Mouse (Mus musculus) midbrain, embryonic 15.5 days (tissue): ENCODE data around the gene Loxl1. TPM values are rescaled to one million over a fixed set of nuclear protein-coding genes. Genes with fewer than 3 reads are reported as not detected.

Source experiments
- ATAC-seq: fragments of 200-750 bp; cut with Nextera tagmentation; replicated peaks from 2 replicates; pipeline ENCODE4 v1.8.0; 2017; ENCODE audit warnings: moderate TSS enrichment
- H3K27ac ChIP-seq: fragments of 300-500 bp; sonication (generic); 2 replicates; pipeline ENCODE4 v1.5.1; 2015; ENCODE audit warnings: mild to moderate bottlenecking, inconsistent platforms
- H3K27me3 ChIP-seq: fragments of 300-500 bp; sonication (generic); replicated peaks from 2 replicates; pipeline ENCODE4 v1.6.1; 2015; ENCODE audit warnings: inconsistent platforms
- H3K36me3 ChIP-seq: fragments of 300-500 bp; sonication (generic); replicated peaks from 2 replicates; pipeline ENCODE4 v1.6.1; 2015; ENCODE audit warnings: inconsistent platforms
- H3K4me1 ChIP-seq: fragments of 300-500 bp; sonication (generic); 2 replicates; pipeline ENCODE4 v1.6.1; 2015; ENCODE audit warnings: inconsistent platforms
- H3K4me2 ChIP-seq: fragments of 300-500 bp; sonication (generic); 2 replicates; pipeline ENCODE4 v1.6.1; 2015; ENCODE audit warnings: inconsistent platforms, mild to moderate bottlenecking, moderate library complexity
- H3K4me3 ChIP-seq: fragments of 300-500 bp; sonication (generic); 2 replicates; pipeline ENCODE4 v1.5.1; 2015; ENCODE audit warnings: mild to moderate bottlenecking, inconsistent platforms
- H3K9ac ChIP-seq: fragments of 300-500 bp; sonication (generic); 2 replicates; pipeline ENCODE4 v1.6.1; 2015; ENCODE audit warnings: mild to moderate bottlenecking, inconsistent platforms
- H3K9me3 ChIP-seq: fragments of 300-500 bp; sonication (generic); 2 replicates; pipeline ENCODE4 v1.6.1; 2016; ENCODE audit warnings: inconsistent platforms
- WGBS: fragments of 180-500 bp; shearing (Covaris S2); methylation state at CpG from one replicate; pipeline ENCODE4 v1.1.7; 2015; ENCODE audit warnings: mixed read lengths; 5-methylcytosine and 5-hydroxymethylcytosine counted together
- polyA plus RNA-seq: library from polyadenylated mRNA; unstranded; fragments of >200 nt; fragmentation: Nextera tagmentation; extraction: Ambion mirVana; gene quantifications from 2 replicates; pipeline ENCODE4 v1.2.1, GENCODE M21; 2015

The Loxl1 gene
- polyA plus RNA-seq, 1 experiment from 2014 or later: 6.0 TPM

- no peaks in the 10 kb centered on the region for H3K27me3 ChIP-seq
- H3K4me3 ChIP-seq: no peak overlapping the region
- no peak overlapping the region for H3K27ac ChIP-seq
- WGBS: 87% methylated on average over 1 of the region's 1 CpGs
- no peak overlapping the region for H3K9ac ChIP-seq
- H3K4me2 ChIP-seq: no peak overlapping the region
- no peak for ATAC-seq
- H3K9me3 ChIP-seq: no peaks in the 10 kb centered on the region
- H3K36me3 ChIP-seq: no peaks in the 10 kb centered on the region
- no peaks in the 10 kb centered on the region for H3K4me1 ChIP-seq
These were observed 23.9 kb downstream of the Loxl1 start for GRCm38 (mm10) chr9:58289090-58289489.

GRCm38 (mm10) chr9:58283431-58283830, 29.6 kb downstream of the Loxl1 start:
- Histone ChIP-seq H3K4me2 (no peak overlapping the region), H3K9me3 (no peaks in the 10 kb centered on the region), H3K27ac (no peak overlapping the region), H3K4me1 (peaks cover 7% of the 10 kb centered on the region), H3K9ac (no peak overlapping the region), H3K4me3 (no peak overlapping the region), H3K27me3 (no peaks in the 10 kb centered on the region), H3K36me3 (no peaks in the 10 kb centered on the region)
- no peak for ATAC-seq
- 73% methylated on average over 7 of the region's 7 CpGs for WGBS

GRCm38 (mm10) chr9:58281597-58281996, 31.4 kb downstream of the Loxl1 start:
- ATAC-seq: no peak
- Histone ChIP-seq H3K27me3 (no peaks in the 10 kb centered on the region), H3K9ac (no peak overlapping the region), H3K36me3 (no peaks in the 10 kb centered on the region), H3K9me3 (no peaks in the 10 kb centered on the region), H3K4me3 (no peak overlapping the region), H3K27ac (no peak overlapping the region), H3K4me2 (no peak overlapping the region), H3K4me1 (peaks cover 7% of the 10 kb centered on the region)
- 47% methylated on average over 3 of the region's 3 CpGs for WGBS

- H3K27me3 ChIP-seq: no peaks in the 10 kb centered on the region
- H3K36me3 ChIP-seq: no peaks in the 10 kb centered on the region
- H3K9ac ChIP-seq: no peak overlapping the region
- no peak overlapping the region for H3K4me3 ChIP-seq
- H3K27ac ChIP-seq: no peak overlapping the region
- no peaks in the 10 kb centered on the region for H3K9me3 ChIP-seq
- peaks cover 7% of the 10 kb centered on the region for H3K4me1 ChIP-seq
- peak; percentile 66; the same call in 1 of the 2 replicates for ATAC-seq
- WGBS: 34% methylated on average over 9 of the region's 9 CpGs
- H3K4me2 ChIP-seq: no peak overlapping the region
These were observed 32.5 kb downstream of the Loxl1 start for GRCm38 (mm10) chr9:58280259-58281109.

- Histone ChIP-seq H3K27ac (no peak overlapping the region), H3K9ac (no peak overlapping the region), H3K36me3 (no peaks in the 10 kb centered on the region), H3K4me1 (peaks cover 7% of the 10 kb centered on the region), H3K27me3 (no peaks in the 10 kb centered on the region), H3K4me2 (no peak overlapping the region), H3K9me3 (no peaks in the 10 kb centered on the region), H3K4me3 (no peak overlapping the region)
- WGBS: 73% methylated on average over 5 of the region's 5 CpGs
- no peak for ATAC-seq
These were observed 33.2 kb downstream of the Loxl1 start for GRCm38 (mm10) chr9:58279780-58280179.

GRCm38 (mm10) chr9:58278821-58279723, 33.9 kb downstream of the Loxl1 start:
- 46% methylated on average over 4 of the region's 4 CpGs for WGBS
- H3K36me3 ChIP-seq: no peaks in the 10 kb centered on the region
- H3K4me1 ChIP-seq: peaks cover 7% of the 10 kb centered on the region
- no peak overlapping the region for H3K4me3 ChIP-seq
- H3K27me3 ChIP-seq: no peaks in the 10 kb centered on the region
- no peaks in the 10 kb centered on the region for H3K9me3 ChIP-seq
- H3K27ac ChIP-seq: no peak overlapping the region
- no peak overlapping the region for H3K9ac ChIP-seq
- ATAC-seq: no peak
- H3K4me2 ChIP-seq: no peak overlapping the region

GRCm38 (mm10) chr9:58278313-58278712, 34.7 kb downstream of the Loxl1 start:
- Histone ChIP-seq H3K9me3 (no peaks in the 10 kb centered on the region), H3K27ac (no peak overlapping the region), H3K4me1 (peaks cover 7% of the 10 kb centered on the region), H3K9ac (no peak overlapping the region), H3K4me2 (no peak overlapping the region), H3K27me3 (no peaks in the 10 kb centered on the region), H3K36me3 (no peaks in the 10 kb centered on the region), H3K4me3 (no peak overlapping the region)
- no peak for ATAC-seq
- 88% methylated on average over 4 of the region's 4 CpGs for WGBS

- ATAC-seq: no peak
- Histone ChIP-seq H3K36me3 (no peaks in the 10 kb centered on the region), H3K27me3 (no peaks in the 10 kb centered on the region), H3K9me3 (no peaks in the 10 kb centered on the region), H3K4me3 (no peak overlapping the region), H3K4me1 (peaks cover 7% of the 10 kb centered on the region), H3K9ac (no peak overlapping the region), H3K27ac (no peak overlapping the region), H3K4me2 (no peak overlapping the region)
- WGBS: 65% methylated on average over 5 of the region's 5 CpGs
These were observed 36.6 kb downstream of the Loxl1 start for GRCm38 (mm10) chr9:58276346-58276745.

- Histone ChIP-seq H3K4me1 (peaks cover 7% of the 10 kb centered on the region), H3K9me3 (no peaks in the 10 kb centered on the region), H3K27ac (no peak overlapping the region), H3K9ac (no peak overlapping the region), H3K4me3 (no peak overlapping the region), H3K36me3 (no peaks in the 10 kb centered on the region), H3K4me2 (no peak overlapping the region), H3K27me3 (no peaks in the 10 kb centered on the region)
- no peak for ATAC-seq
- WGBS: 91% methylated on average over 3 of the region's 3 CpGs
These were observed 37.2 kb downstream of the Loxl1 start for GRCm38 (mm10) chr9:58275797-58276196.

GRCm38 (mm10) chr9:58275115-58275774, 37.7 kb downstream of the Loxl1 start:
- Histone ChIP-seq H3K9me3 (no peaks in the 10 kb centered on the region), H3K27ac (no peak overlapping the region)
- 38% methylated on average over 8 of the region's 8 CpGs for WGBS

GRCm38 (mm10) chr9:58274626-58275025, 38.4 kb downstream of the Loxl1 start:
- WGBS: 52% methylated on average over 3 of the region's 3 CpGs

More at GRCm38 (mm10) chr9:58275115-58275774, 37.7 kb downstream of the Loxl1 start:
- no peaks in the 10 kb centered on the region for H3K27me3 ChIP-seq
- no peak for ATAC-seq
- H3K9ac ChIP-seq: no peak overlapping the region
- no peak overlapping the region for H3K4me2 ChIP-seq
- H3K4me3 ChIP-seq: no peak overlapping the region
- H3K4me1 ChIP-seq: peaks cover 1% of the 10 kb centered on the region
- no peaks in the 10 kb centered on the region for H3K36me3 ChIP-seq

GRCm38 (mm10) chr9:58274101-58274604, 38.8 kb downstream of the Loxl1 start:
- Histone ChIP-seq H3K36me3 (no peaks in the 10 kb centered on the region), H3K9ac (no peak overlapping the region), H3K27me3 (no peaks in the 10 kb centered on the region), H3K4me2 (no peak overlapping the region), H3K4me3 (no peak overlapping the region), H3K9me3 (no peaks in the 10 kb centered on the region), H3K27ac (no peak overlapping the region), H3K4me1 (no peaks in the 10 kb centered on the region)
- ATAC-seq: no peak
- WGBS: 82% methylated on average over 7 of the region's 7 CpGs

More at GRCm38 (mm10) chr9:58274626-58275025, 38.4 kb downstream of the Loxl1 start:
- H3K27ac ChIP-seq: no peak overlapping the region
- no peak overlapping the region for H3K4me2 ChIP-seq
- no peaks in the 10 kb centered on the region for H3K27me3 ChIP-seq
- H3K4me1 ChIP-seq: no peaks in the 10 kb centered on the region
- no peak overlapping the region for H3K9ac ChIP-seq
- no peak overlapping the region for H3K4me3 ChIP-seq
- no peaks in the 10 kb centered on the region for H3K36me3 ChIP-seq
- ATAC-seq: no peak
- H3K9me3 ChIP-seq: no peaks in the 10 kb centered on the region
